In genomic region chr9:123260611-123261021, GRCm38 (mm10) we compare ENCODE assay signal across 8 mouse cellular contexts. TPM values are rescaled to one million over a fixed set of nuclear protein-coding genes. Genes with fewer than 3 reads are reported as not detected.
DNase-seq lines count a peak whose midpoint lies in the region; ATAC-seq and TF ChIP-seq lines count a peak whose summit lies in the region.

Gene Tmem158, minus strand, starts transcription at chr9:123260764.

- H3K4me3 ChIP-seq in CH12.LX (replicated peaks in 1 of 3; ENCODE audit: low read depth in 2 of 3, low read length in 2 of 3, poor library complexity in 1 of 3): peak within 1 kb of the TSS; percentile 63 to 82 (median 64)
- H3K4me3 ChIP-seq in forebrain, embryonic 12.5 days (replicated peaks): peak within 1 kb of the TSS; percentile 75
- peak within 1 kb of the TSS; percentile 67 for H3K4me3 ChIP-seq in liver, embryonic 16.5 days (ENCODE audit: low read depth, low read length)
- H3K4me3 ChIP-seq in neural tube, embryonic 13.5 days: peak within 1 kb of the TSS; percentile 71

- peak; percentile 76 for TF ChIP-seq POLR2A in CH12.LX (IDR thresholded peaks at IDR 0.05; ENCODE audit: low read depth, low read length)

- no peak; the same call in 1 of the 2 replicates for TF ChIP-seq RAD21 in CH12.LX (IDR thresholded peaks at IDR 0.05; ENCODE audit: low read depth, low read length)

- H3K27me3 ChIP-seq in CH12.LX (replicated peaks): peaks cover 53% of the 10 kb centered on the region
- H3K27me3 ChIP-seq in forebrain, embryonic 12.5 days: peaks cover 27% of the 10 kb centered on the region
- peaks cover 32% of the 10 kb centered on the region for H3K27me3 ChIP-seq in liver, embryonic 16.5 days (ENCODE audit: control insufficient read depth, insufficient read depth, low read depth, low read length)
- H3K27me3 ChIP-seq in neural tube, embryonic 13.5 days: peaks cover 42% of the 10 kb centered on the region

- H3K36me3 ChIP-seq in CH12.LX (replicated peaks in 1 of 2; ENCODE audit: control insufficient read depth in 1 of 2, insufficient read depth in 1 of 2, low read length in 1 of 2): no peaks in the 10 kb centered on the region
- no peaks in the 10 kb centered on the region for H3K36me3 ChIP-seq in forebrain, embryonic 12.5 days (replicated peaks)
- no peaks in the 10 kb centered on the region for H3K36me3 ChIP-seq in liver, embryonic 16.5 days (ENCODE audit: control insufficient read depth, insufficient read depth)
- no peaks in the 10 kb centered on the region for H3K36me3 ChIP-seq in neural tube, embryonic 13.5 days

- DNase-seq in CH12.LX (ENCODE audit: extremely low read depth): peak; percentile 81
- peak; percentile 84 for DNase-seq in c-Kit-positive CD71-positive TER-119-negative erythroid progenitor cells, embryonic 14.5 days (ENCODE audit: low read depth)
- DNase-seq in heart, postnatal 10 days: peak; percentile 82 to 87
- DNase-seq in kidney, postnatal 4 days: peak; percentile 90 to 93
- peak; percentile 78 for DNase-seq in thymus, adult 18-20 months

- H3K27ac ChIP-seq in CH12.LX (ENCODE audit: insufficient read depth, low read depth): no peak within 1 kb of the TSS
- H3K27ac ChIP-seq in forebrain, embryonic 12.5 days: peak within 1 kb of the TSS; percentile 65
- H3K27ac ChIP-seq in liver, embryonic 16.5 days (ENCODE audit: low read length): no peak within 1 kb of the TSS
- H3K27ac ChIP-seq in neural tube, embryonic 13.5 days (replicated peaks): peak within 1 kb of the TSS; percentile 84

- no peaks in the 10 kb centered on the region for H3K9me3 ChIP-seq in CH12.LX (replicated peaks; ENCODE audit: low read length)
- H3K9me3 ChIP-seq in forebrain, embryonic 12.5 days: no peaks in the 10 kb centered on the region
- no peaks in the 10 kb centered on the region for H3K9me3 ChIP-seq in liver, embryonic 16.5 days (replicated peaks; ENCODE audit: control insufficient read depth, low read length)
- H3K9me3 ChIP-seq in neural tube, embryonic 13.5 days: no peaks in the 10 kb centered on the region

- peak within 1 kb of the TSS; percentile 72 for H3K4me2 ChIP-seq in CH12.LX (ENCODE audit: insufficient read depth, low read depth, poor library complexity, severe bottlenecking)
- H3K4me2 ChIP-seq in forebrain, embryonic 12.5 days: peak within 1 kb of the TSS; percentile 95
- H3K4me2 ChIP-seq in liver, embryonic 16.5 days (ENCODE audit: low read depth, low read length): peak within 1 kb of the TSS; percentile 87
- H3K4me2 ChIP-seq in neural tube, embryonic 13.5 days: peak within 1 kb of the TSS; percentile 83

- no peak for TF ChIP-seq EP300 in CH12.LX (IDR thresholded peaks at IDR 0.05; ENCODE audit: low read length)

- ATAC-seq in forebrain, embryonic 12.5 days (ENCODE audit: low FRiP score): peak; percentile 92
- ATAC-seq in liver, embryonic 16.5 days (ENCODE audit: low read depth): peak; percentile 88
- ATAC-seq in neural tube, embryonic 13.5 days (ENCODE audit: low read depth): peak; percentile 92

- peak within 1 kb of the TSS; percentile 51; the same call in 1 of the 2 replicates for H3K9ac ChIP-seq in CH12.LX (ENCODE audit: insufficient read depth, low read depth)
- H3K9ac ChIP-seq in forebrain, embryonic 12.5 days: peak within 1 kb of the TSS; percentile 66
- peak within 1 kb of the TSS; percentile 44; the same call in 1 of the 2 replicates for H3K9ac ChIP-seq in liver, embryonic 16.5 days (ENCODE audit: low read depth, low read length)
- H3K9ac ChIP-seq in neural tube, embryonic 13.5 days: peak within 1 kb of the TSS; percentile 88

- H3K4me1 ChIP-seq in CH12.LX (ENCODE audit: control insufficient read depth in 1 of 2, insufficient read depth in 2 of 2): no peaks in the 10 kb centered on the region; a peak in 1 of 4 replicates
- peaks cover 7% of the 10 kb centered on the region; the same call in 1 of the 2 replicates for H3K4me1 ChIP-seq in forebrain, embryonic 12.5 days
- peaks cover 10% of the 10 kb centered on the region for H3K4me1 ChIP-seq in liver, embryonic 16.5 days (ENCODE audit: control insufficient read depth, low read depth, low read length)
- peaks cover 8% of the 10 kb centered on the region for H3K4me1 ChIP-seq in neural tube, embryonic 13.5 days (replicated peaks)

- dilution Hi-C loops in CH12.LX (cut with MboI; ENCODE audit: extremely low pct_ligation_motif_present, extremely low pct_unique_long_range_greater_than_20kb, low sequenced_read_pairs): no loop called here

- intact Hi-C loops in heart, postnatal 10 days (cut with DNase I): loop anchor here (5.0 kb wide), 1 partner anchor 107 kb away; the partner anchor contains the start of gene Lars2

- no peak for TF ChIP-seq CTCF in CH12.LX (conservative IDR thresholded peaks at IDR 0.05 in 1 of 2, IDR thresholded peaks at IDR 0.05 in 1 of 2; ENCODE audit: low read depth in 2 of 2, low read length in 2 of 2)

- H3K79me2 ChIP-seq in CH12.LX (replicated peaks; ENCODE audit: control insufficient read depth, extremely low read depth, insufficient read depth, poor library complexity, severe bottlenecking): no peaks in the 10 kb centered on the region

- in situ Hi-C loops in CH12.LX (cut with MboI; ENCODE audit: low pct_ligation_motif_present, low pct_unique_long_range_greater_than_20kb, low sequenced_read_pairs): no loop called here

- under 1% methylated on average over 40 of the region's 40 CpGs for WGBS in forebrain, embryonic 12.5 days
- WGBS in liver, embryonic 16.5 days (ENCODE audit: insufficient replicate concordance): 0% methylated on average over 39 of the region's 40 CpGs
- 0% methylated on average over 33 of the region's 40 CpGs for WGBS in neural tube, embryonic 13.5 days

TF ChIP-seq in CH12.LX, 34 proteins besides CTCF, POLR2A, EP300 and RAD21:
- TF ChIP-seq JUN (IDR thresholded peaks at IDR 0.05; ENCODE audit: insufficient read depth, low read depth, low read length): no peak
- TF ChIP-seq ZC3H11A (IDR thresholded peaks at IDR 0.05; ENCODE audit: low read depth, low read length): no peak
- peak; percentile 78 for TF ChIP-seq MAZ (IDR thresholded peaks at IDR 0.05; ENCODE audit: low read depth, low read length)
- TF ChIP-seq TBP (conservative IDR thresholded peaks at IDR 0.05; ENCODE audit: low read depth, low read length): 0 out of 2 replicates have a peak, but pooled peaks have one; percentile 20
- TF ChIP-seq NELFE (IDR thresholded peaks at IDR 0.05; ENCODE audit: low read depth, low read length): 0 out of 2 replicates have a peak, but pooled peaks have one; percentile 61
- 0 out of 2 replicates have a peak, but pooled peaks have one; percentile 18 for TF ChIP-seq MAX (IDR thresholded peaks at IDR 0.05; ENCODE audit: low read length)
- TF ChIP-seq MXI1 (IDR thresholded peaks at IDR 0.05; ENCODE audit: low read depth, low read length): peak; percentile 79; the same call in 1 of the 2 replicates
- TF ChIP-seq ZNF384 (IDR thresholded peaks at IDR 0.05; ENCODE audit: low read depth, low read length): no peak
- no peak for TF ChIP-seq KAT2A (IDR thresholded peaks at IDR 0.05; ENCODE audit: insufficient replicate concordance, low read length)
- no peak for TF ChIP-seq USF2 (conservative IDR thresholded peaks at IDR 0.05; ENCODE audit: low read depth, low read length)
- 0 out of 2 replicates have a peak, but pooled peaks have one; percentile 6 for TF ChIP-seq BHLHE40 (IDR thresholded peaks at IDR 0.05; ENCODE audit: low read depth, low read length)
- peak; percentile 80; the same call in 1 of the 2 replicates for TF ChIP-seq E2F4 (IDR thresholded peaks at IDR 0.05; ENCODE audit: insufficient replicate concordance, low read depth, low read length)
- peak; percentile 69; the same call in 1 of the 2 replicates for TF ChIP-seq ZMIZ1 (IDR thresholded peaks at IDR 0.05; ENCODE audit: low read depth, low read length)
- peak; percentile 75 for TF ChIP-seq TCF12 (IDR thresholded peaks at IDR 0.05; ENCODE audit: low read depth, low read length)
- 0 out of 2 replicates have a peak, but pooled peaks have one; percentile 47 for TF ChIP-seq ELF1 (IDR thresholded peaks at IDR 0.05; ENCODE audit: low read depth, low read length)
- peak; percentile 30; the same call in 1 of the 2 replicates for TF ChIP-seq CHD2 (IDR thresholded peaks at IDR 0.05; ENCODE audit: low read length)

RNA-seq across cellular contexts. Expression of gene Tmem158, which starts in this region (rescaled TPM):
- total RNA-seq in CH12.LX (2012; rRNA removed): 6.6 and 7.3 TPM in 2 replicates
- 1.8 and 2.4 TPM in 2 replicates for total RNA-seq in CH12.LX (2014; rRNA removed)
- polyA plus RNA-seq in CH12.LX (2012; ENCODE audit: insufficient read length, low read depth): 2.1 and 2.9 TPM in 2 replicates
- polyA plus RNA-seq in forebrain, embryonic 12.5 days (2016; fragmentation: Nextera tagmentation; extraction: Ambion mirVana): 10.7 and 12.6 TPM in 2 replicates
- 10 to 100 TPM; 15.9 to 16.6 TPM for total RNA-seq in heart, postnatal 10 days (2021)
- polyA plus RNA-seq in liver, embryonic 16.5 days (2015; fragmentation: Nextera tagmentation; extraction: Ambion mirVana): 0.71 and 0.75 TPM in 2 replicates
- polyA plus RNA-seq in neural tube, embryonic 13.5 days (2015; fragmentation: Nextera tagmentation; extraction: Ambion mirVana): 26.5 and 33.5 TPM in 2 replicates

Comparison
In these comparisons a context has a peak if more than half of its experiments do, and no peak if none do; other contexts are left out.
1. Peak in ATAC-seq, H3K4me3 ChIP-seq, H3K9ac ChIP-seq and H3K4me2 ChIP-seq in liver, embryonic 16.5 days; RNA of the gene not detected or under 1 TPM.
2. H3K27ac ChIP-seq: peak in forebrain, embryonic 12.5 days (single experiment) and neural tube, embryonic 13.5 days (single experiment); none in CH12.LX (single experiment) and liver, embryonic 16.5 days (single experiment).
3. Peak in every context shown above with its lines, with median percentiles within 50 percentile points of each other: DNase-seq, H3K4me2 ChIP-seq, H3K4me3 ChIP-seq, H3K9ac ChIP-seq and ATAC-seq.